Mouse (Mus musculus) testis, adult 2 months (tissue): Measurements from ENCODE around the gene Tchhl1. TPM values are rescaled to one million over a fixed set of nuclear protein-coding genes. Genes with fewer than 3 reads are reported as not detected.
"Not testable (repeated sequence)": the region's sequence is repeated elsewhere in the genome, so short reads cannot be mapped to it uniquely, and the experiment has no call there.

Source experiments
- H3K27ac ChIP-seq: fragments of 200-500 bp; 2 replicates; pipeline ENCODE4 v1.5.1; 2012; ENCODE audit warnings: low read depth, low read length; ENCODE audit not compliant: control insufficient read depth, insufficient read depth
- H3K27me3 ChIP-seq: fragments of 200-500 bp; 2 replicates; pipeline ENCODE4 v1.6.1; 2012; ENCODE audit warnings: mild to moderate bottlenecking, low read length, moderate library complexity; ENCODE audit not compliant: control insufficient read depth, insufficient read depth
- H3K36me3 ChIP-seq: fragments of 200-500 bp; 2 replicates; pipeline ENCODE4 v1.6.1; 2012; ENCODE audit warnings: mild to moderate bottlenecking, low read length; ENCODE audit not compliant: control insufficient read depth, insufficient read depth
- H3K4me1 ChIP-seq: fragments of 200-500 bp; 2 replicates; pipeline ENCODE4 v1.6.1; 2012; ENCODE audit warnings: low read length; ENCODE audit not compliant: control insufficient read depth, insufficient read depth
- H3K4me3 ChIP-seq: fragments of 200-500 bp; 2 replicates; pipeline ENCODE4 v1.5.1; 2012; ENCODE audit warnings: low read depth, mild to moderate bottlenecking, low read length, moderate library complexity, mixed read lengths; ENCODE audit not compliant: control insufficient read depth
- CTCF ChIP-seq: fragments of 200-500 bp; IDR thresholded peaks from 2 replicates; pipeline ENCODE4 v1.5.1; 2012; ENCODE audit warnings: low read depth, mild to moderate bottlenecking, inconsistent platforms, low read length, moderate library complexity; ENCODE audit not compliant: control insufficient read depth, insufficient read depth, insufficient replicate concordance
- POLR2A ChIP-seq: fragments of 200-500 bp; IDR thresholded peaks from 2 replicates; pipeline ENCODE4 v1.6.1; 2012; ENCODE audit warnings: low read depth, mild to moderate bottlenecking, inconsistent platforms, low read length, moderate library complexity; ENCODE audit not compliant: control insufficient read depth
- polyA plus RNA-seq: library from polyadenylated mRNA; depleted of rRNA; stranded (reverse); fragments of >200 nt; gene quantifications from 2 replicates; pipeline ENCODE4 v1.2.3, GENCODE M21; 2012

Gene Tchhl1
- polyA plus RNA-seq, 1 experiment, result not detected

- TF ChIP-seq POLR2A (no peak), CTCF (no peak)
- no peak overlapping the region for H3K4me3 ChIP-seq
- H3K36me3 ChIP-seq, result no peaks in the 10 kb centered on the region
- H3K27me3 ChIP-seq, result no peaks in the 10 kb centered on the region
- no peak overlapping the region for H3K27ac ChIP-seq
- H3K4me1 ChIP-seq, result no peaks in the 10 kb centered on the region
Measured at GRCm38 (mm10) chr3:93488541-93488940, 20.0 kb downstream of the Tchhl1 start.

GRCm38 (mm10) chr3:93492176-93492575 lies 23.6 kb downstream of the Tchhl1 start:
- H3K4me1 ChIP-seq, result no peaks in the 10 kb centered on the region
- TF ChIP-seq CTCF (no peak), POLR2A (no peak)

GRCm38 (mm10) chr3:93493992-93494391 lies 25.4 kb downstream of the Tchhl1 start:
- peak; percentile 43; the same call in 1 of the 2 replicates for TF ChIP-seq CTCF
- TF ChIP-seq POLR2A, result no peak
- no peaks in the 10 kb centered on the region for H3K4me1 ChIP-seq
- H3K36me3 ChIP-seq, result no peaks in the 10 kb centered on the region
- no peak overlapping the region for H3K27ac ChIP-seq
- no peaks in the 10 kb centered on the region for H3K27me3 ChIP-seq
- no peak overlapping the region for H3K4me3 ChIP-seq

More at GRCm38 (mm10) chr3:93492176-93492575, 23.6 kb downstream of the Tchhl1 start:
- no peak overlapping the region for H3K4me3 ChIP-seq
- no peak overlapping the region for H3K27ac ChIP-seq
- H3K27me3 ChIP-seq, result no peaks in the 10 kb centered on the region
- no peaks in the 10 kb centered on the region for H3K36me3 ChIP-seq

GRCm38 (mm10) chr3:93494774-93495173 lies 26.2 kb downstream of the Tchhl1 start:
- not testable (repeated sequence) for H3K27me3 ChIP-seq, H3K27ac ChIP-seq, H3K36me3 ChIP-seq, H3K4me3 ChIP-seq, H3K4me1 ChIP-seq

- Histone ChIP-seq H3K27me3 (no peaks in the 10 kb centered on the region), H3K36me3 (no peaks in the 10 kb centered on the region), H3K27ac (no peak overlapping the region), H3K4me3 (no peak overlapping the region), H3K4me1 (no peaks in the 10 kb centered on the region)
- no peak for TF ChIP-seq POLR2A
- no peak for TF ChIP-seq CTCF
Measured at GRCm38 (mm10) chr3:93497131-93497530, 28.6 kb downstream of the Tchhl1 start.

- H3K4me1 ChIP-seq, result no peaks in the 10 kb centered on the region
- no peak overlapping the region for H3K27ac ChIP-seq
- H3K4me3 ChIP-seq, result no peak overlapping the region
- TF ChIP-seq POLR2A, result no peak
- no peak for TF ChIP-seq CTCF
- H3K27me3 ChIP-seq, result no peaks in the 10 kb centered on the region
- no peaks in the 10 kb centered on the region for H3K36me3 ChIP-seq
Measured at GRCm38 (mm10) chr3:93499129-93499528, 30.6 kb downstream of the Tchhl1 start.

- no peak overlapping the region for H3K27ac ChIP-seq
- H3K27me3 ChIP-seq, result no peaks in the 10 kb centered on the region
- TF ChIP-seq CTCF, result no peak
- TF ChIP-seq POLR2A, result no peak
- H3K36me3 ChIP-seq, result no peaks in the 10 kb centered on the region
- H3K4me1 ChIP-seq, result peaks cover 5% of the 10 kb centered on the region
- H3K4me3 ChIP-seq, result no peak overlapping the region
Measured at GRCm38 (mm10) chr3:93504536-93505189, 36.1 kb downstream of the Tchhl1 start.

- Histone ChIP-seq H3K36me3 (no peaks in the 10 kb centered on the region), H3K27me3 (no peaks in the 10 kb centered on the region), H3K4me3 (peak overlapping the region; percentile 3), H3K27ac (no peak overlapping the region), H3K4me1 (peaks cover 5% of the 10 kb centered on the region)
- TF ChIP-seq CTCF, result no peak
- TF ChIP-seq POLR2A, result no peak
Measured at GRCm38 (mm10) chr3:93505960-93506863, 37.7 kb downstream of the Tchhl1 start.
